Mouse (Mus musculus) ES-Bruce4 (cell line): ENCODE data around the gene Akr1c12. TPM values are rescaled to one million over a fixed set of nuclear protein-coding genes. Genes with fewer than 3 reads are reported as not detected.

Experiments
- H3K27ac ChIP-seq: 2 replicates; pipeline ENCODE4 v1.5.1; 2012; ENCODE audit warnings: low read length, inconsistent platforms; ENCODE audit not compliant: insufficient read depth
- H3K27me3 ChIP-seq: 2 replicates; pipeline ENCODE4 v1.6.1; 2012; ENCODE audit warnings: mild to moderate bottlenecking, low read length, inconsistent platforms; ENCODE audit not compliant: control insufficient read depth, poor library complexity, insufficient read depth, severe bottlenecking
- H3K36me3 ChIP-seq: 2 replicates; pipeline ENCODE4 v1.6.1; 2012; ENCODE audit warnings: inconsistent platforms, mild to moderate bottlenecking, low read length, moderate library complexity; ENCODE audit not compliant: control insufficient read depth, poor library complexity, insufficient read depth, severe bottlenecking
- H3K4me1 ChIP-seq: one replicate; pipeline ENCODE4 v1.8.1; 2011; ENCODE audit warnings: low read length; ENCODE audit not compliant: control insufficient read depth, insufficient read depth
- H3K4me3 ChIP-seq: 2 replicates; pipeline ENCODE4 v1.5.1; 2011; ENCODE audit warnings: low read depth, mild to moderate bottlenecking, low read length
- H3K9ac ChIP-seq: 2 replicates; pipeline ENCODE4 v1.6.1; 2012; ENCODE audit warnings: low read depth, mild to moderate bottlenecking, inconsistent platforms; ENCODE audit not compliant: poor library complexity, severe bottlenecking
- H3K9me3 ChIP-seq: replicated peaks from 2 replicates; pipeline ENCODE4 v1.6.1; 2012; ENCODE audit warnings: mild to moderate bottlenecking, low read length, inconsistent platforms; ENCODE audit not compliant: control insufficient read depth, poor library complexity, insufficient read depth, severe bottlenecking
- CTCF ChIP-seq: IDR thresholded peaks from one replicate; pipeline ENCODE4 v1.8.1; 2011; ENCODE audit warnings: low read depth, low read length
- EP300 ChIP-seq: IDR thresholded peaks from 2 replicates; pipeline ENCODE4 v1.6.1; 2011; ENCODE audit warnings: low read depth, low read length; ENCODE audit not compliant: insufficient read depth
- POLR2A ChIP-seq: IDR thresholded peaks from one replicate; pipeline ENCODE4 v1.8.1; 2011; ENCODE audit warnings: low read length; ENCODE audit not compliant: insufficient read depth
- polyA plus RNA-seq: library from polyadenylated mRNA; stranded (reverse); fragments of >200 nt; gene quantifications from 2 replicates; pipeline ENCODE4 v1.2.4, GENCODE M21; 2011; ENCODE audit warnings: low read depth; ENCODE audit not compliant: missing spikeins, insufficient read depth, insufficient read length

Gene Akr1c12
- polyA plus RNA-seq, 1 experiment = not detected

GRCm38 (mm10) chr13:4249347-4249746, 29.9 kb downstream of the Akr1c12 start:
- Histone ChIP-seq H3K4me3 (no peak overlapping the region), H3K27ac (no peak overlapping the region), H3K9ac (no peak overlapping the region), H3K36me3 (no peaks in the 10 kb centered on the region), H3K27me3 (no peaks in the 10 kb centered on the region; the same call in 1 of the 2 replicates), H3K4me1 (no peaks in the 10 kb centered on the region), H3K9me3 (no peaks in the 10 kb centered on the region)
- TF ChIP-seq POLR2A = no peak
- TF ChIP-seq CTCF = no peak

- Histone ChIP-seq H3K9ac (no peak overlapping the region), H3K4me3 (no peak overlapping the region), H3K4me1 (no peaks in the 10 kb centered on the region), H3K36me3 (no peaks in the 10 kb centered on the region), H3K27me3 (no peaks in the 10 kb centered on the region; the same call in 1 of the 2 replicates), H3K27ac (no peak overlapping the region), H3K9me3 (no peaks in the 10 kb centered on the region)
- peak; percentile 93 for TF ChIP-seq EP300
- no peak for TF ChIP-seq POLR2A
These were observed 34.2 kb downstream of the Akr1c12 start for GRCm38 (mm10) chr13:4244861-4245559.

GRCm38 (mm10) chr13:4233536-4234172, 45.6 kb downstream of the Akr1c12 start:
- H3K27ac ChIP-seq = no peak overlapping the region
- no peaks in the 10 kb centered on the region for H3K9me3 ChIP-seq
- no peaks in the 10 kb centered on the region for H3K27me3 ChIP-seq
- H3K4me3 ChIP-seq = no peak overlapping the region
- TF ChIP-seq EP300 = no peak
- no peak for TF ChIP-seq CTCF
- TF ChIP-seq POLR2A = no peak
- H3K4me1 ChIP-seq = no peaks in the 10 kb centered on the region
- no peak overlapping the region for H3K9ac ChIP-seq
- H3K36me3 ChIP-seq = no peaks in the 10 kb centered on the region

GRCm38 (mm10) chr13:4233135-4233534, 46.1 kb downstream of the Akr1c12 start:
- no peak overlapping the region for H3K9ac ChIP-seq
- H3K36me3 ChIP-seq = no peaks in the 10 kb centered on the region
- no peaks in the 10 kb centered on the region for H3K9me3 ChIP-seq
- H3K27ac ChIP-seq = no peak overlapping the region
- H3K4me3 ChIP-seq = no peak overlapping the region
- no peak for TF ChIP-seq EP300
- TF ChIP-seq CTCF = no peak
- no peak for TF ChIP-seq POLR2A
- no peaks in the 10 kb centered on the region for H3K4me1 ChIP-seq
- no peaks in the 10 kb centered on the region for H3K27me3 ChIP-seq

- no peaks in the 10 kb centered on the region for H3K27me3 ChIP-seq
- no peak overlapping the region for H3K27ac ChIP-seq
- no peak overlapping the region for H3K4me3 ChIP-seq
- H3K9me3 ChIP-seq = no peaks in the 10 kb centered on the region
- TF ChIP-seq EP300 (no peak), CTCF (no peak)
- H3K36me3 ChIP-seq = no peaks in the 10 kb centered on the region
- no peak overlapping the region for H3K9ac ChIP-seq
- no peaks in the 10 kb centered on the region for H3K4me1 ChIP-seq
These were observed 48.2 kb downstream of the Akr1c12 start for GRCm38 (mm10) chr13:4230841-4231623.

- H3K9ac ChIP-seq = no peak within 1 kb of the TSS
- H3K4me1 ChIP-seq = no peaks in the 10 kb centered on the region
- no peak within 1 kb of the TSS for H3K4me3 ChIP-seq
- TF ChIP-seq CTCF = no peak
- no peak for TF ChIP-seq EP300
- TF ChIP-seq POLR2A = no peak
- no peak within 1 kb of the TSS for H3K27ac ChIP-seq
- H3K9me3 ChIP-seq = 0 out of 2 replicates have a peak, but pooled peaks cover 3% of the 10 kb centered on the region
- no peaks in the 10 kb centered on the region for H3K27me3 ChIP-seq
- H3K36me3 ChIP-seq = no peaks in the 10 kb centered on the region
These were observed 50.8 kb downstream of the Akr1c12 start, which contains the start of gene Akr1c19 for GRCm38 (mm10) chr13:4228441-4228840. Gene Akr1c19, plus strand, starts transcription at chr13:4228700.

Other genes starting within 250 kb of the Akr1c12 start
- 1.4 and 1.7 TPM in 2 replicates for gene Akr1c14, start 230.4 kb downstream of the Akr1c12 start, polyA plus RNA-seq
- not detected in 2 replicates for gene Akr1c18, start 128.8 kb downstream of the Akr1c12 start, polyA plus RNA-seq
- gene Akr1c13, start 88.3 kb downstream of the Akr1c12 start, polyA plus RNA-seq = not detected in 2 replicates
- 0.29 and 0.31 TPM in 2 replicates for gene Akr1c19, start 50.7 kb downstream of the Akr1c12 start, polyA plus RNA-seq
- gene Akr1c6, start 154.9 kb upstream of the Akr1c12 start, polyA plus RNA-seq = not detected in 2 replicates
- not detected in 2 replicates for gene Akr1c20, start 243.9 kb upstream of the Akr1c12 start, polyA plus RNA-seq